Mouse (Mus musculus) megakaryocyte, embryonic 14.5 days (primary cell): ENCODE results near the gene Ecpas.

Experiments used
- FLI1 ChIP-seq: IDR thresholded peaks from 2 replicates; pipeline ENCODE4 v1.6.1; 2012; ENCODE audit warnings: low read length, inconsistent platforms, mixed read lengths
- GATA1 ChIP-seq: IDR thresholded peaks from 3 replicates; pipeline ENCODE4 v1.6.1; 2012; ENCODE audit warnings: mixed read lengths, low read length, inconsistent platforms, borderline replicate concordance

- TF ChIP-seq GATA1, result no peak
- TF ChIP-seq FLI1, result no peak
These were observed 31.1 kb upstream of the Ecpas start, which contains the start of gene Zkscan16 for GRCm38 (mm10) chr4:58943420-58944205.
